Mouse (Mus musculus) heart, postnatal 36 days (tissue): ENCODE measurements at regions not wholly inside any gene's neighbourhood (a gene's known extent, or its start where the extent isn't known, plus 50 kb on each side); places are given as distances from the start of the nearest gene placed in this dataset.

Source experiments
- DNase-seq, 2 experiments: peaks; one replicate each; pipeline ENCODE4 v3.0.0; 2021 to 2022
- intact Hi-C: fragments of 180-260 bp; cut with DNase I; formaldehyde crosslinking; loops from one replicate; pipeline ENCODE4 v1.15.1; 2025

DNA sequence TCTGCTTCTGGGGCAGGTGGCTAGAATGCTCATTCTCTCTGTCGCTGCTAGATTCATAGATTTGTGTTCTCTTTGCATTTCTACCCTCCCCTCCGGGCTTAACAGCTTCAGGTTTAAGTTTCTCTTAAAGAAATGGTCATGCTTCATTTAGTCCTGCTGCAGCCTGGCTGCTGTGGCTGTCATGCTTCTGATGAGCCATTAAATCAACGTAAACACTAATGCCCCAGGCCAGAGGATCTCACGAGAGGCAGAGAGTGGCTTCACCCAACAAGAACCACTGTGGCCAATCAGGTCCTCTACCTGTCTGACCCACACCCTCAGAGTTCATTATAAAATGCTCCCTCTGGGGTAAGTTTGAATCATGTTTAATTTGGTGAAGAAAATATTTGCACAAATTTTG lies 173.0 kb upstream of the Zbtb20 start:
- DNase-seq: no peak
- intact Hi-C loops: no loop called here

DNA sequence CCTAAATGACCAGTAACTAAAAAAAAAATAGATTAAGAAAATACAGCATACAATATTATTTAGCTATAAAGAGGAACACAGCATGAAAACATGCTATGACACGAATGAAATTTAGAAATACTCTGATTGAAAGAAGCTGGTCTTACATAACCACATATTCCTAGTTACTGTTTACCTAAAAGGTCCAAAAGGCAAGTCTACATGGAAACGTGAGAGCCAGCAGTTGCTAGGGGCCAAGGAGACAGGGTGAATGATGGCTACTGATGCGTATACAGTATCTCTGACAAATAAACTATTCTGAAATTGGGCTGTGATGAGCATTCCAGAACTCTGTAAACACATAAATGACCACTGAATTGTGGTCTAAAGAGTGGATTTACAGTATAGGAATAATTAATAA lies 194.5 kb upstream of the Zbtb20 start:
- intact Hi-C loops: no loop called here
- DNase-seq: no peak

DNA sequence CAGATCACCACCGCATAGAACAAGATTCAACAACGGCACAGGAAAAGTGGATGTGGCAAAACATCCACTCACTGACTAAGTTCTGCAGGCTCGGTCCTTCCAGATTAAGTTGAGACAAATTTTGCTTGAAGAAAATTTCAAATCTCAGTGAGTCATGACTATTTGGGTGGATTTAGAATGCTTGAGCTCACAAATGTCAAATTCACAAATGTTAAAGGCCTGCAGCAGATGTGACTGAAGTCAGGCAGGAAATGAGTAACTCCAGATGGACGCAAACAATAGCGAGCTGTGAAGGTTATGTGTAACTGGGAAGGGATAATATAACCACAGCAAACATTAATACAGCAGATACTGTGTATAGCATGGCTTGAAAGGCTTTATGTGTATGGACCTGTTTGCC lies 198.5 kb upstream of the Zbtb20 start:
- intact Hi-C loops: loop anchor here (2.0 kb wide), 1 partner anchor 106 kb away; no protein-coding TSS in a partner anchor
- no peak for DNase-seq

DNA sequence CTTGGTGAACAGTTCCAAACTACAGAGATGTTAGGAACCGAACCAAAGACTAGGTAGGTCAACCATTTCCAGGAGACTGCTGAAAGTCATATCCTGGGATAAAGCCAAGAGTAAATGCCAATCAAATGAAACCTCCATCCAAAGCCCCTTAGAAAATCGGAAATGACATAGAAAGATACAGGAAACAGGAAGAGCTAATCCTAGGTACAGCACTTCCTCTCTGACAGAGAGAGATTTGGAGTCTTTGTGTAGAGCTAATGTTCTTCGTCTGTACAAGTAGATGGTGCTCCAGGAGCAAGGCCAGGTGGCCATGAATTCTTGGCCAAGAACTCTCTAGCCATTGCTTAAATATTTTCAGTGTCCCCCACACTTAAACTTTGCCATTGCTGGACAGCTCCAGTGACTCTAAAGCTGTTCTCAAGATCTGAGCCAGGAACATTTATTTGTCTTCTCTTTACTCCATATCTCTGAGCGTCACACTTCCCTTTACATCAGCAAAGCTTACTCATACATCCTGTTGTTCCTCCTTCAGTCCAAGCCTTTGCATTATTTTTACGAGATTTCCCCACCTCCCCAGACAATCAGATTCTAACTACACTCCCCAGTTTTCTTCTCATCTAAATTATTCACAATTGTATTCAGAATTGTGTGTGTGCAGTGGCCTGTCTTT lies 199.1 kb upstream of the Zbtb20 start:
- DNase-seq: peak; percentile 1 to 3
- intact Hi-C loops: loop anchor here (2.0 kb wide), 1 partner anchor 106 kb away; no protein-coding TSS in a partner anchor

DNA sequence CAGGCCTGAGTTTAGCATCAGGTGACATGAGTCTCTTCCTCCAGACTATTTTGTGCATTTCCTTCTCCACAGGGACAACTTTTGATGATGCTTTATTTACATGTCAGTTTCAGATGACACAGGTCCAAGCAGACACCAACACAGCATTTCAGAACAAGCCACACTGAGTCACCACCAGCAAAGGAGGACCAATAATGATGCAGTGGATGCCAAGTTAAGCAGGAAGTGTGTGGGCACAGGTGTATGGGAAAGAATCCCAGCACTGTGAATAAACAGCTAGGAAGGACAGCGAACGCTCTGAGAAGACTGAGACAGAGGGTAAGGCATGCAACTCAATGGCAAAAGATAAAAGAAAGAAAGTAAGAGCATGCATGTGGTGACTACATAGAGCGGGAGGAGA lies 200.7 kb upstream of the Zbtb20 start:
- no peak for DNase-seq
- intact Hi-C loops: no loop called here

DNA sequence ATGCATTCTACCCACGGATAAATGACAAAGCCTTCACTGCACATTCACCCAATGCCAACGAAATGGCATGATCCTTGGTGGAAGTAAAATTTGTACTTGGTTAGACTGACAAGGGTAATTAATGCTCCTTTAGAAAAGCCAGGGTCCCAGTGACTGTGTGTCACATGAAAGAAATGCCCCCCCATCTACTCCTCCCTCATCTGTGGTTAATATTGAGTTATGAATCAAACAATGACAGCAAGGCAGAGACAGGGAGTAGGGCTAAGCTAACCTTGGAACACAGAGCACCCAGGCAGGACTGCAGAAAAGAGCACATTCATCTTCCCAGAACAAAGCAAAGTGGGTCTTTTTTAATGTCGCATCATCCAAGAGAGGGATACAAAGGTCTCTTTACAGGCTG lies 209.1 kb upstream of the Zbtb20 start:
- DNase-seq: no peak
- intact Hi-C loops: no loop called here

DNA sequence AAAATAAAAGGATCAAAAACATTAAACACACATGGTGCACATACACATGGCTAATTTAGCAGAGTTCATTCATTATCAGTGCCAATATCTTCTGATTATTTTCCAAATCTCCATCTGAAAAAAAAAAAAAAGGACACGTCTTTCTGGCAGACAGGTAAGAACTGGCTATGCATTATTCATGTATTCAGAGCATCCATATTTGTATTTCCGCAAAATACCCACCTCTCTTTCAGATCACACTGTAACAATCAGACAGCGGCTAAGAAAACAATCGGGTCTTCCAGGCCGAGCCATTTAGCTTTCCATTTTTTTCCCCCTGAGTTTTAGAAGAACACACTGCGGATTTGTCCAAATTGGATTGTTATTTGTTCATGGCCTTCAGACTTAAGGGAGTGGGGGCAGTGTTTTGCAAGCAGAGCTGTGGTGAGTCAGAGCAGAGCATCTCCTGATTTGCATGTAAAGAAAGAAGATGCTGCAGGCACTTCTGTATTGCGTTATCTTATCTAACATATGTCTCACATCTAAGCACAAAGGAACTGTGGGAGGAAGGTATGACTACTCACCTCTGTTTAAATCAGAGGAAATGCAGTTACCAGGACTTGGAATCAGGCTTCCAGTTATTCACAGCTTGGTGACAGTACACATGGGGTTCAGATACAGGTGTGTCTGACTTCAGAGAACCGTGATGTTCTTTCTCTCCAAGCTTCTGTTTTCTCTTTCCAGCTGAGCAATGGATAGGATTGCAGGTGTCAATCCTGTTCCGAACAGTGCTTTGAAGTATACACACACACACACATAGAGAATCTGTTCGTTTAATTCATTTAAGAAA lies 223.6 kb upstream of the Zbtb20 start:
- no peak for DNase-seq
- intact Hi-C loops: no loop called here

DNA sequence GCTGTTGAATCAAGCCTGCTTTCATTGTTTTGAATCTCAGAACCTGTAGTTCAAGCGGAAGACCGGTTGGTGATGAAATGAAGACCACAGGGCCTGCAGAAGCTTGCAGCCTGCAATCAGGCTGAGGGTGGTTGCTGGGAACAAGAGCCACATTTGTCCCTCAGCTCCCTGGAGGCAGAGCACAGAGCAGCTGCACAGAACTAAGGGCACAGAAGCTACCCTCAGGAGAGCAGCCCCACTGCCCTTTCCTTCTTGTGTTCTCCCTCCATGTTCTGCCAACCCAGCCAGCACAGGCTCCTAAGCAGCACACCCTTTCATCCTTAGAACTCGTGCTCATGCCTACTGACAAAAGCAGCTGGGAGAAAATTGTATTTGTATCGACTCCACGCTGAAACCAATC lies 225.9 kb upstream of the Zbtb20 start:
- no peak for DNase-seq
- intact Hi-C loops: no loop called here

DNA sequence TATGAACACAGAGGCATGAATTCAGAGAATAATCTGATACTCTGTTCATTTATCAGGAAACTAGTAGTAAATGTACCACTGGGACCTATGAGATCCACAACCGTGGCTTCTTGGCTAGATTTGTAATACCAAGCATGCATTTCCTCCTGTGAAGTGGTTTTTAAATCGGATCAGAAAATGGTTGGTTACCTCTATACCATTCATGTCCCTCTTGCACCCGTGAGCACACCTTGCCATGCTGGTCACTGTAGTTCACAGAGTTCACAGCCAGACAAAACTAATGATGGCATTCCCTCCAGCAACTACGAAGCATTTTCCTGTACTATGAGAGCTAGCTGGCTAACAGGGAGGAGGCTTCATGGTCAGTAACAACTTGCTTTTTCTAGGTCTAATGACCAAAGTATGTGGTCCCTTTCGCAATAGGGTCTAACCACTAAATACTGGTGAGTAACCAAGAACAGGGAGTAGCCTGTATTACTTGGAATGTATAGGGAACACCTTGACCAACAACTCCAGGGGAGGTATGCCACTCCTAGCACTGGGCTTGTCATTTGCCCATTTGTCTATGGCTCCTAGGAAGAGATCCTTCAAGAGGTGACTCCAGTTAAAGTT lies 227.0 kb upstream of the Zbtb20 start:
- DNase-seq: no peak

DNA sequence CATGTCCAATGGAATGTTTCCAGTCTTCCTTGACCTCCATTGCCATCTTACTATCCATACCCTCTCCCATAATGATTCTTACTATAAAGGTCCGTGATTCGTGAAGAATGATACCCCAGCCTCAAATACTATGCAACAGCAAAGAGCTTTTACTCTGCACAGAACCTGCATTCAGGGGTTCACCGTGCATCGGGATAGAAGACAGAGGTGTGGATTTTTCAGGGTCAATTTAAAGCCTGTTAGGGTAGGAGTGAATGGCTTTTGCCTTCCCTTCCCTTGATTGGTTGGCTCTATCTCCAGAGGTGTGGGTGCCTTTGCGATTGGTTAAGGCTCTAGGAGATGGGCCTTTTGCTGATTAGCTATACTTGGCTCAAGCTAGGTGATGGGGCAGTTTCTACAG lies 227.9 kb upstream of the Zbtb20 start:
- no peak for DNase-seq
- intact Hi-C loops: no loop called here

More for the DNA sequence above, 227.0 kb upstream of the Zbtb20 start:
- intact Hi-C loops: no loop called here

DNA sequence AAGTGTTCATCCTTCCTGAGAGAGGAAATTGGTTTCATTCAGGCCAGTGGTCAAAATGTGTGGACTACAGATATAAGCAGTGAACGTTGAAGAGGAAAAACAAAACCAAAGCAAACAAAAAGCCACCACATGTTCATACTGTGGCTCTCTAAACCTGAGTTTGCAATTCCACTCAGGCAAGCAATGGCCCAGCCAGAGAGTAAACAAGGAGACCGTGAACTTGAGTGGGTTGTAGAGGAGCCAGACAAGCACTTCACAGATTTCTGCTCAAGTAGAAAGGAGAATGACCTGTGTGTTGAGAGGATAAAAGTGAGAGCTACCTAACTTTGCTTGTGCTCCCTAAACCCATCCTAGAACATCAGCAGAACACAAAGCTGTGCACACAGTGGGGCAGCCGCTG lies 239.9 kb upstream of the Zbtb20 start:
- intact Hi-C loops: no loop called here
- DNase-seq: no peak

DNA sequence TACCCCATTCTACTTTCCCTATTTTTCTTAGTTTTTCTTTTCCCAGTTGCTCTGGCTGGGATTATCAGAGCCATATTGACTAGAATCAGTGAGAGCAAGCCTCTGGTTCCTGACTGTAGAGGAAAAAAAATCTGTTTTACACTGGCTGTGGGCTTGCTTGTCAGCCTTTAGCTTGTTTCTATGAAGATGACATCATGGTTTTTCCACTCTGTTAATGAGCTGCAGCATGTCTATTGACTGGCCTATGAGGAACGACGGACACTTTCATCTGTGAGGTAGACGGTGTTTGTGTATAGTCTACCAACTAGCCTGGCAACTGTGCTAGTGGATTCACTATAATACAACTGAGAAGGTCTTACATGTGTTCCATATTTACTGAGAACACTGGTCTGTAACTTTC lies 248.0 kb upstream of the Zbtb20 start:
- no peak for DNase-seq
- intact Hi-C loops: no loop called here

DNA sequence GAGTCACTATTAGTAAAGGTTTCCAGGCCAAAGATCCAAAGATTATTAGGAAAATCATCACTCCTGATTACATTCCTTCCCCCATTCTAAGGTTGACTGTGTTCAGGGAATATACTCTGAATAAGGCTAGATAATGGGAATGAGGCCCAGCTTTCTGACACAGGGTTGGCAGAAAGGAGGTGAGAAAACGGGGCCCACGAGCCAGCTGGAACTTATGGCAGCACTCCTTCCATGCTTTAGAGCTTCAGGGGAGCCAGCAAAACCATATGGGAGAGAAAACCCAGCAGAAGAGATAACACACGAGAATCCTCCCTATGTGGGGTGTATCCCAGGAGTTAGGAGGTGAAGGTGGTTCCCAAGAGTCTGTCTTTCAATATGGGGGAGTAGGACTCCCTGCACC lies 259.8 kb upstream of the Zbtb20 start:
- DNase-seq: no peak
- intact Hi-C loops: no loop called here

DNA sequence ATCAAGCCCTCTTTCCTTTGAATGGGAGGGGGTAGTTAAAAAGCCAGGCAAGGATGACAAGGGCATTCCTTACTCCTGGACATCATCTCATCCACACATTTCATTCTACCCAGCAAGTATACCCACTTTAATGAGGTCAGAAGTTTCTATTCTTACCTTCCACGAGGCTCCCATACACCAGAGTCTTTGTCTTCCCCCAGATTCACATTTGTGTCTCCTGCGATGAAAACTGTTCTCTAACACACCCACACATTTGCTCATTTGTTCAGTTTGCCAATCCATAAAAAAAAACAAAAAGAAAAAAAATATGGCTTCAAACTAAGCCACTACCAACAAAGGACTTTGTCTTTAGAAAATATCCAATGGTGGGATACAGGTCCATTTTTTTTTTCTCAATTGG lies 263.7 kb upstream of the Zbtb20 start:
- DNase-seq: no peak
- intact Hi-C loops: no loop called here

DNA sequence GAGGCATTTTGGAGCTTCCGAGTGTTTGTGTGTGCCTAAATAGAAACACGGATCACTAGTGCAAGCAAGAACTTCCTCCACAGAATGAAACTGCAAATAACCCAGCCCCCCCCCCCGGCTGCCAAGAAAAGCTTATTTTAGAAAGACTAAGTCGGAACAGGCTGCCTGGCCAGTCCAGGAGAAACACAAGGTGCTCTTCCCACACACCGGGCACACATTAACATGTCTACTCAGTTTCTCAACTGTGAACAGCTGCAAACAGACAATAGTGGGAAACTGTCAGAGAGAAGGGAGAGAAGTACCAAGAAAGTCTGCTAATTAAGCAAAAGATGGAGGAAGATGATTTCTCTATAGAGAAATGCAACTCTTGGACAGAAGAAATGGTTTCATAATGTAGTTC lies 267.3 kb upstream of the Zbtb20 start:
- no peak for DNase-seq
- intact Hi-C loops: no loop called here

DNA sequence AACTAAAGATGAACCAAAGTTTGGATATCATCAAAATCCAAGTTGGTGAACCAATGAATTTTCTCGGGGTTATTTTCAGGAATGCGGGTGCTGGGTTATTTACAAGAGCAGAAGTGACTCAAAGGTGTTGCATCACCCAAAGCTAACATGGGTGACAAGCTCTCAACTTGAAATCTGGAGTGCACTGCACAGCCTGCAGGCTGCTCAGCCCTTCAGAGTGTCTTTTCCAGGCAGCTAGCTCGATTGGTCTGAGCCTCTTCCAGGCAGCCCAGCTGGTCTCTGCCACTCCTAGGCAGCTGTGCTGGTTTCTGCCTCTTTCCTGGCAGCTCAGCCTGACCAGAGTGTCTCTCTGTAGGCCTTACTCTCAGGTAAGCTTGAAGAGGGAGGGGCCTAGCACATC lies 251.9 kb upstream of the Gap43 start:
- DNase-seq: no peak
- intact Hi-C loops: no loop called here

DNA sequence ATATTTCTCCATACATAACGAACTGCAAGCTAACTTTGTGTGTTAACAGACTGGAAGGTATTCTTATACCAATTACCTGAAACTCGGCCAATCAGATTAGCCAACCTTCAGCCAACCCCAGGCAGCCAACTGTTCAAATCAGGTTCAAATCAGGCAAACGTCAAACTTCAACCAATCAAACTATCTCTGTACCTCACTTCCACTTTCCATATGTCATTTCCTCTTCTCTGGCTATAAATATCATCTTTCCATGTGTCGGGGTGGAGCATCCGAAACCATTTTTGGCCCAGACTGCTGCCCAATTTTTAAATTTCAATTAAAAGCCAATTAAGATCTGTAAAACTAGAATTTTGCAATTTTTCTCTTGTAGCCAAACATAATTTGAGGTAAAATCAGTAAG lies 251.1 kb upstream of the Gap43 start:
- intact Hi-C loops: no loop called here
- no peak for DNase-seq

DNA sequence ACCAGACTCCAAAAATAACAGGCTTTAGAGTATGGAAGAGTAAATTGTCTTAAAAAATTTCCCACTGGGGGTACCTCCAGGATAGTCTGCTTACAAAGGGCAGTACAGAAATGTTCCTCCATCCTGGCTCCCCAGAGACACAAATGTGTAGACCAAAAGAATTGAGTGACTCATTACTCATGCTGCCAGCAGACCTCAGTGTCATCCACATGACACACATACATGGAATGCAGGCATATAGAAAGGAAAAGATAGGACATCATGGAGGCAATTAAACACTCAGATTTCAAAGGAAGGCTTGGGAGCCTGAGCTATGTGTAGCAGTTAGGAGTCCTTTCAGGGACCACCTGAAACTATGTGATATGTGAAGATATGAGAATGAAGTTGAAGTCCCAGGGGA lies 245.7 kb upstream of the Gap43 start:
- intact Hi-C loops: no loop called here
- DNase-seq: no peak

DNA sequence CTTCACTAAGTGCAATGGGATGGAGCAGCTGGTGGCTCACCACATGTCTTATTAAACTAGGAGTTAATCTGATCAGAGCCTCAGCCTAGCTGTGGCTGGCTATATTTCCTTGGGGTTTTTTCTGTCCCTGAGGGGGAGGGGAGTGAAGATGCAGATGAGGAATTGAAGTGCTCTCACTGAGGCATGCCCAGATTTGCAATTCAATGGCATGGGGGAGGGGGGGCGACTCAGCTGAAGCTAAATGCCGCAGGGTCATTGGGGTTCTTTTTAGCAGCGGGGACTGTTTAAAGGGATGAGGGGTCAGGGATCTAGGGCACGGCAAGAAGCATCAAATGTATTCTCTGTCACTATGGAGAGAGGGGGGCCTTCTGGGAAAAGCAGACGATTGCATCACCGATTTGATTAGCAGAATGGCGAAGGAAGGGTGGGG lies 235.1 kb upstream of the Gap43 start:
- intact Hi-C loops: no loop called here

DNA sequence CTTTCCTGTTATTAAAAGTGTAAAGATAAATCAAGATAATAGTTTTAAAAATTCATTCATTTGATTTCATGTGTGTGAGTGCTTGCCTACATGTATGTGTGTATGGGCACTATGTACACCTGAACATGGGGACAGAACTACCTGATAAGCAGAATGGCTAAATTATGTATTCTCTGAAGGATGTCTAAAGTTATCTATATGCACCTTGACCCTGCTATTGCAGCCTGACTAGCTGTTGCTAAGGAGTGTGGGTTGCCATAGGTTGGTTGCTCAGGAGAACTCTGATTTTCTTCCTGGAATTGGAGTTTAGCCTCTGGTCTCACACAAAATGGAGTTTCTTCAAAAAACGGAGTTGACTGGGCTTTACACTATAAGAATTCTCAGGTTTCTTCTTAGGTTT lies 234.5 kb upstream of the Gap43 start:
- no peak for DNase-seq
- intact Hi-C loops: no loop called here

More for the DNA sequence above, 235.1 kb upstream of the Gap43 start:
- no peak for DNase-seq

DNA sequence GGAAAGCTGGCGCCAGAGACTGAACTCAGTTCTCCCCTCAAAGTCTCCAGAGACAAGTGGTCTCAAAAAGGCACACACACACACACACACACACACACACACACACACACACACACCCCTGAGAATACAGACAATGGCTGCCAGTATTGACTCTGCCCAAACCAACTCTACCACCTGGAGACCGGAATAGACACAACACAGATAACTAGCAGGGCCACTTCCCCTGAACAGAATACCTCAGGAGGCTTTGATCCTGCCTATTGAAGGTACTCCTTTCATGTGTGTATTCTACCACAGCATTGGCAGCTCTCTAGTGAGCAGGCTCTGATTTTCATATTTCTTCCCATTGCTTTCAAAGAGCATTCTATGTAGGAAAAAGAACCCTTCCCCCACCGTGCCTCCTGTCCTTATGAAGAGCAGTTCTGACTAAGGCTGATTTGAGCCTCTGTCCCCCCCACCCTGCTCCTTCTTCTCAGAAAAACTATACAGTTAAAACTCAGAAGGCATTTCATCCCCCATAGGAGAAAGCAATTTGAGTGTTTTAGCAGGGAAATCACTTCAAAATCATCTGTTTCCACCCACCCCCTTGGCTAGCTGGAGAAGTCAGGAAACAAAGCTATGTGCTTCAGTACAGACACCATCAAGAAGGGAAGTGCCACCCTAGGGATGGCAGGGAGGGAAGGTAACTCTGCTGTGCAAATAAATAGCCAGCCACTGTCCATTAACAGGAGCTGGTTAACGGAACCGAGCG lies 230.0 kb upstream of the Gap43 start:
- intact Hi-C loops: no loop called here
- no peak for DNase-seq
